Mouse (Mus musculus) cortical plate, adult 2 months (tissue): ENCODE results near the gene H2-Ab1.

ENCODE experiments used
- CTCF ChIP-seq: fragments of 200-500 bp; IDR thresholded peaks from 2 replicates; pipeline ENCODE4 v1.5.1; 2011; ENCODE audit warnings: mild to moderate bottlenecking, control low read depth, low read length; ENCODE audit not compliant: insufficient read depth; ENCODE audit errors: extremely low read depth
- POLR2A ChIP-seq: fragments of 200-500 bp; IDR thresholded peaks from 2 replicates; pipeline ENCODE4 v1.6.1; 2011; ENCODE audit warnings: mild to moderate bottlenecking, low read length, control low read depth; ENCODE audit not compliant: insufficient read depth; ENCODE audit errors: extremely low read depth

- TF ChIP-seq CTCF (no peak), POLR2A (no peak)
Measured at GRCm38 (mm10) chr17:34238706-34239105, 18.8 kb upstream of the H2-Ab1 start, which contains the start of gene H2-Ob.
